Comparison of ENCODE assay signal across 13 mouse cellular contexts in the genomic region with DNA sequence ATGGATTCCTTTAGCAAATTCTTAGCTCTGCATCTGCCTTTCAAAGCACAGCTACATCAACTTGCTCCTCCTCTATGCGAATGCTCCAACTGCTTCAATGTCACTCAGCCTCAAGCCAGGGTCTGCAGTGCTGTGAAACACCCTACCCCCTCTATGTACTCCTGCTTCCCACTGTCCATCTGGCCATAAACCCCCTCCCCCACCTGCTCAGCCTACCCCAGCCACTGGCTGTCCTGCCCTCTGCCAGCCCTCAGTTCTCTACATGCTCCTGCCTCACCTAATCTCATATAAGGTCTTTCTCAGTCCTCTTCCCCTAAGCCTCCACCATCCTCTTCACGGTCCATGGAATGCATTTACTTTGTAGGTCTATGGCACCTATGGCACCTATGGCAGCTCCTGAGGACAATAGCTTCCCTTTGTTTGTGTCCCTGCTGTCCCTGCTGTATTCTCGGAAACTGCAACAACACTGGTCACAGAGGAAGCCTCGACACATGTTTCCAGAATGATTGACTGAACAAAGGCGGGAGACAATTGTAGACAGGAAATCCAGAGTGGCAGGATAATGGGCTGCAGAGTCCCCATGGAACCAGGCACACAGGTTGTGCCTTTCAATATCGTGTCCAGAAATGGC.
DNase-seq lines count a peak whose midpoint lies in the region; ATAC-seq lines count a peak whose summit lies in the region.
"Had no signal": no experiment of that assay in that cellular context is flagged by ENCODE, and none has a peak within 500 bp of the region (broad histone marks: within the 10 kb centered on the region; RNA-seq: fewer than 3 reads in every experiment).

No protein-coding gene starts in this region.

- ATAC-seq in hindbrain, embryonic 16.5 days, result no peak
- no peak for ATAC-seq in hindbrain, embryonic 12.5 days (ENCODE audit: low FRiP score)
- ATAC-seq in midbrain, embryonic 15.5 days (replicated peaks), result no peak
- ATAC-seq in kidney, embryonic 15.5 days (replicated peaks; ENCODE audit: low FRiP score), result no peak
- ATAC-seq: inflammation-experienced regulatory T-cells, adult 6 months had no signal

- H3K4me1 ChIP-seq in hindbrain, embryonic 10.5 days (replicated peaks), result peaks cover 49% of the 10 kb centered on the region
- H3K4me1 ChIP-seq in hindbrain, embryonic 16.5 days (ENCODE audit: control insufficient read depth, insufficient read depth, low read depth, low read length), result peaks cover 26% of the 10 kb centered on the region
- H3K4me1 ChIP-seq in hindbrain, embryonic 12.5 days, result peaks cover 40% of the 10 kb centered on the region
- H3K4me1 ChIP-seq in midbrain, embryonic 15.5 days, result peaks cover 40% of the 10 kb centered on the region
- H3K4me1 ChIP-seq in kidney, embryonic 15.5 days, result peaks cover 42% of the 10 kb centered on the region

- 34% methylated on average over 6 of the region's 6 CpGs for WGBS in hindbrain, embryonic 10.5 days
- WGBS in hindbrain, embryonic 16.5 days, result 27% methylated on average over 6 of the region's 6 CpGs
- 31% methylated on average over 6 of the region's 6 CpGs for WGBS in hindbrain, embryonic 12.5 days
- WGBS in midbrain, embryonic 15.5 days, result 19% methylated on average over 6 of the region's 6 CpGs
- WGBS in kidney, embryonic 15.5 days, result 41% methylated on average over 6 of the region's 6 CpGs

- DNase-seq in hindbrain, embryonic 10.5 days (ENCODE audit: low spot score), result peak; percentile 43
- DNase-seq in embryo, embryonic 10.5 days (ENCODE audit: low spot score), result peak; percentile 49
- no peak for DNase-seq in layer of hippocampus, postnatal 25 days (ENCODE audit: extremely low spot score in 1 of 2, low spot score in 1 of 2)
- DNase-seq: adrenal gland, adult 2 months; cerebellum, adult 9-10 months had no signal

- H3K4me2 ChIP-seq in hindbrain, embryonic 16.5 days (ENCODE audit: low read length), result no peak overlapping the region
- no peak overlapping the region for H3K4me2 ChIP-seq in hindbrain, embryonic 12.5 days (replicated peaks)
- no peak overlapping the region for H3K4me2 ChIP-seq in midbrain, embryonic 15.5 days
- no peak overlapping the region for H3K4me2 ChIP-seq in kidney, embryonic 15.5 days
- H3K4me2 ChIP-seq: embryonic facial prominence, embryonic 12.5 days had no signal

- peaks cover 30% of the 10 kb centered on the region; the same call in 1 of the 2 replicates for H3K27me3 ChIP-seq in hindbrain, embryonic 10.5 days (ENCODE audit: insufficient read depth, poor library complexity, severe bottlenecking)
- H3K27me3 ChIP-seq in hindbrain, embryonic 16.5 days (replicated peaks; ENCODE audit: control insufficient read depth, insufficient read depth, low read length), result no peaks in the 10 kb centered on the region
- peaks cover 14% of the 10 kb centered on the region for H3K27me3 ChIP-seq in hindbrain, embryonic 12.5 days
- no peaks in the 10 kb centered on the region for H3K27me3 ChIP-seq in midbrain, embryonic 15.5 days (replicated peaks)
- peaks cover 7% of the 10 kb centered on the region for H3K27me3 ChIP-seq in kidney, embryonic 15.5 days
- H3K27me3 ChIP-seq: embryonic facial prominence, embryonic 12.5 days had no signal

- peak overlapping the region; percentile 53 for H3K27ac ChIP-seq in hindbrain, embryonic 10.5 days
- no peak overlapping the region for H3K27ac ChIP-seq in hindbrain, embryonic 16.5 days (ENCODE audit: low read depth, low read length)
- H3K27ac ChIP-seq in hindbrain, embryonic 12.5 days, result peak overlapping the region; percentile 31; the same call in 1 of the 2 replicates
- H3K27ac ChIP-seq in midbrain, embryonic 15.5 days, result peak overlapping the region; percentile 76; the same call in 1 of the 2 replicates
- no peak overlapping the region for H3K27ac ChIP-seq in kidney, embryonic 15.5 days
- H3K27ac ChIP-seq: embryonic facial prominence, embryonic 12.5 days; macrophage had no signal

- no peaks in the 10 kb centered on the region for H3K9me3 ChIP-seq in hindbrain, embryonic 10.5 days
- H3K9me3 ChIP-seq in hindbrain, embryonic 16.5 days (ENCODE audit: control insufficient read depth, low read length), result no peaks in the 10 kb centered on the region
- no peaks in the 10 kb centered on the region for H3K9me3 ChIP-seq in hindbrain, embryonic 12.5 days (replicated peaks)
- H3K9me3 ChIP-seq in midbrain, embryonic 15.5 days, result no peaks in the 10 kb centered on the region
- H3K9me3 ChIP-seq in kidney, embryonic 15.5 days (replicated peaks), result no peaks in the 10 kb centered on the region
- H3K9me3 ChIP-seq: embryonic facial prominence, embryonic 12.5 days had no signal

- no peak overlapping the region for H3K4me3 ChIP-seq in hindbrain, embryonic 10.5 days
- H3K4me3 ChIP-seq in hindbrain, embryonic 16.5 days (ENCODE audit: low read length), result no peak overlapping the region
- no peak overlapping the region for H3K4me3 ChIP-seq in hindbrain, embryonic 12.5 days
- H3K4me3 ChIP-seq in midbrain, embryonic 15.5 days, result no peak overlapping the region
- H3K4me3 ChIP-seq in kidney, embryonic 15.5 days (replicated peaks), result no peak overlapping the region
- H3K4me3 ChIP-seq: embryonic facial prominence, embryonic 12.5 days had no signal

- no peaks in the 10 kb centered on the region for H3K36me3 ChIP-seq in hindbrain, embryonic 10.5 days
- no peaks in the 10 kb centered on the region for H3K36me3 ChIP-seq in hindbrain, embryonic 16.5 days (ENCODE audit: control insufficient read depth, insufficient read depth, low read length)
- H3K36me3 ChIP-seq in hindbrain, embryonic 12.5 days, result no peaks in the 10 kb centered on the region
- H3K36me3 ChIP-seq in midbrain, embryonic 15.5 days (replicated peaks), result no peaks in the 10 kb centered on the region
- no peaks in the 10 kb centered on the region for H3K36me3 ChIP-seq in kidney, embryonic 15.5 days
- H3K36me3 ChIP-seq: embryonic facial prominence, embryonic 12.5 days; G1E had no signal

- no peak overlapping the region for H3K9ac ChIP-seq in hindbrain, embryonic 16.5 days (ENCODE audit: low read depth, low read length)
- no peak overlapping the region for H3K9ac ChIP-seq in hindbrain, embryonic 12.5 days
- H3K9ac ChIP-seq in midbrain, embryonic 15.5 days, result no peak overlapping the region
- no peak overlapping the region for H3K9ac ChIP-seq in kidney, embryonic 15.5 days
- H3K9ac ChIP-seq: embryonic facial prominence, embryonic 12.5 days had no signal

Comparison
In these comparisons a context has a peak if more than half of its experiments do, and no peak if none do; other contexts are left out.
1. H3K27ac ChIP-seq: peak in hindbrain, embryonic 10.5 days (single experiment), hindbrain, embryonic 12.5 days (single experiment) and midbrain, embryonic 15.5 days (single experiment); none in hindbrain, embryonic 16.5 days (single experiment) and kidney, embryonic 15.5 days (single experiment).
2. DNase-seq: peak in hindbrain, embryonic 10.5 days (single experiment) and embryo, embryonic 10.5 days (single experiment); none in layer of hippocampus, postnatal 25 days (0 of 2).